Mouse (Mus musculus): ENCODE data around the gene Fam222b. TPM values are rescaled to one million over a fixed set of nuclear protein-coding genes. Genes with fewer than 3 reads are reported as not detected.
A peak's percentile ranks its signal among the peaks of the same experiment; 100 is the strongest.
"Not testable (repeated sequence)": the region's sequence is repeated elsewhere in the genome, so short reads cannot be mapped to it uniquely, and the experiment has no call there.

Fam222b gene
- polyA plus RNA-seq, 1 experiment from 2014 or later, result 30.7 TPM

DNA sequence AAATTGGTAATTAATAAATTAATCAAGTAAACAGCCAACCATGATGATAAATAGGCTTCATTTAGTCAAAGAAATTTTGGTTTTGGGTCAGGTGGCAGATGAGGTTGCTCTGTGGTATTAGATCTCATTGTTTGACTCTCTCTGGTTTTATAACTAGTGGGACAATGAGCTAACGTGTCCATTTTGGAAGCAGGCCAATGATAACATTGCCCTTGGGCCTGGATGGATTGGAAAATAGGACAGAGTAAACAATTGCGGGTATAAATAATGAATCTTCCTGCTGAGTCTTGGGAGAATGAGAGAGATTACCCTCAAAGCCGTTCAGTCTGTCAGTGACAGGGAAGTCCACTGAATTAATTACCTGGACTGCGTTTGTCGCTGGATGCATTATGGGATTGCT, 26.7 kb downstream of the Fam222b start:
- WGBS, result 33% methylated on average over 5 of the region's 5 CpGs
- ATAC-seq, result no peak

DNA sequence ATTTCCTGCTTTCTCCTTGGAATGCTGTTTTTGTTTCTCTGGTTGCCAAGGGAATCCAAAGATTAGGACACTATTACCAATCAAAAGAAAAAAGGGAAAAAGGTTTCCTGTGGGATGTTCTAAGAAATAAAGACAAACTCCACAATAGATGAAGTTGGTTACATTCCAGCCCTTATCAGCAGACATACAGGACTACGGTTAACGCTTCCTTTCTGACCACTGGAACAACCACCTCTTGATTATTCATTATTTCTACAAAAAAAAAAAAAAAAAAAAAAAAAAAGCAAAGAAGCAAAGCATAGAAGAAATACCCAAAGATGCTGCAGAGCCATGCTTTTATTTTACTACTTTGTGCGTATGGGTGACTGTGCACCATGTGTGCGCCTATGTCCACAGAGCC, 28.4 kb downstream of the Fam222b start:
- no peaks in the 10 kb centered on the region for H3K9me3 ChIP-seq
- H3K4me1 ChIP-seq (replicated peaks), result peaks cover 46% of the 10 kb centered on the region
- H3K27ac ChIP-seq, result no peak overlapping the region
- peaks cover 7% of the 10 kb centered on the region; the same call in 1 of the 2 replicates for H3K36me3 ChIP-seq
- H3K27me3 ChIP-seq, result no peaks in the 10 kb centered on the region
- WGBS, result 87% methylated on average over 4 of the region's 4 CpGs
- H3K4me3 ChIP-seq (replicated peaks), result no peak overlapping the region
- ATAC-seq, result no peak
- H3K4me2 ChIP-seq (replicated peaks), result no peak overlapping the region
- H3K9ac ChIP-seq (replicated peaks), result no peak overlapping the region

More for the DNA sequence above, 26.7 kb downstream of the Fam222b start:
- no peak overlapping the region for H3K4me3 ChIP-seq (replicated peaks)
- H3K4me2 ChIP-seq (replicated peaks), result no peak overlapping the region
- H3K4me1 ChIP-seq (replicated peaks), result peaks cover 61% of the 10 kb centered on the region
- H3K9ac ChIP-seq (replicated peaks), result no peak overlapping the region
- no peaks in the 10 kb centered on the region for H3K9me3 ChIP-seq
- peaks cover 7% of the 10 kb centered on the region; the same call in 1 of the 2 replicates for H3K36me3 ChIP-seq
- no peaks in the 10 kb centered on the region for H3K27me3 ChIP-seq
- peak overlapping the region; percentile 17; the same call in 1 of the 2 replicates for H3K27ac ChIP-seq

DNA sequence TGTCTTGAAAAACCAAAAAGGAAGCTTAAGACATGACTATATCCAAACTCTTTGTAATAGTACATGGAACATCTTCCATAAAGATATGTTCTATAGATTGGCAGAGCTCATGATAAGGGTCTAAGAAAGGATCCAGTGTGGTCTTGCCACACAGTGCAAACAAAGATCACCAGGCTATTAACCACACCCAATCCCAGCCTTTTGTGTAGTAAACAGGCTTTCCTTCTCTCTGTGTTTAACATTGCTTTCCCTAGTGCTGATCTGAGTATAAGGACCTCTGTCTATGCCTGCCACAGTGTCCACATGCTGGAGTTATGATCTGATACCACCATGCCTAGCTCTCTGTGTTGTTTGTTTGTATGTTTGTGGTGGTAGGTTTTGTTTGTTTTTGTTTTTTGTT, 29.3 kb downstream of the Fam222b start:
- no peak overlapping the region for H3K9ac ChIP-seq (replicated peaks)
- H3K27me3 ChIP-seq, result no peaks in the 10 kb centered on the region
- peaks cover 37% of the 10 kb centered on the region for H3K4me1 ChIP-seq (replicated peaks)
- H3K9me3 ChIP-seq, result no peaks in the 10 kb centered on the region
- H3K36me3 ChIP-seq, result peaks cover 7% of the 10 kb centered on the region; the same call in 1 of the 2 replicates
- no peak overlapping the region for H3K4me3 ChIP-seq (replicated peaks)
- H3K27ac ChIP-seq, result no peak overlapping the region
- H3K4me2 ChIP-seq (replicated peaks), result no peak overlapping the region
- no peak for ATAC-seq

DNA sequence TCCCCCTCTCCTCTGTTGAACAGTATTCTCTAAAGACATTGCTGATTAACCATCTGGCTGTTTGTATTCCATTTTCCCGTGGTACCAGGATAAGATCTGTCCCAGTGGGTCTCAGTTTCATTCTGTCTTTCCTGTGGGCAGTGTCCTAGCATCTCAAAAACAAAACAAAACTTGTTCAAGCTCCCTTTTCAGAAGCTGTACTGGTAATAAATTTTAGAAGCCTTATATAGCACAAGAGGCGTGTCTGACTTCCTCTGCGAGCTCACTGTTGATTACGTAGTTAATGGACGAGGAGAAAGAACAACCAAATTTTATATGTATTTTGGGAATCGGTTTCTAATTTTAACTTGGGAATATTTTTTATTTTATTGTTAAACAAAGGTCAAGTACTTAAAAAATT, 31.2 kb downstream of the Fam222b start:
- Histone ChIP-seq H3K36me3 (0 out of 2 replicates have a peak, but pooled peaks cover 4% of the 10 kb centered on the region), H3K27me3 (no peaks in the 10 kb centered on the region), H3K9me3 (no peaks in the 10 kb centered on the region), H3K9ac (replicated peaks) (no peak overlapping the region), H3K27ac (no peak overlapping the region), H3K4me3 (replicated peaks) (no peak overlapping the region), H3K4me2 (replicated peaks) (no peak overlapping the region), H3K4me1 (replicated peaks) (peaks cover 18% of the 10 kb centered on the region)
- WGBS, result 84% methylated on average over 6 of the region's 6 CpGs
- ATAC-seq, result no peak

DNA sequence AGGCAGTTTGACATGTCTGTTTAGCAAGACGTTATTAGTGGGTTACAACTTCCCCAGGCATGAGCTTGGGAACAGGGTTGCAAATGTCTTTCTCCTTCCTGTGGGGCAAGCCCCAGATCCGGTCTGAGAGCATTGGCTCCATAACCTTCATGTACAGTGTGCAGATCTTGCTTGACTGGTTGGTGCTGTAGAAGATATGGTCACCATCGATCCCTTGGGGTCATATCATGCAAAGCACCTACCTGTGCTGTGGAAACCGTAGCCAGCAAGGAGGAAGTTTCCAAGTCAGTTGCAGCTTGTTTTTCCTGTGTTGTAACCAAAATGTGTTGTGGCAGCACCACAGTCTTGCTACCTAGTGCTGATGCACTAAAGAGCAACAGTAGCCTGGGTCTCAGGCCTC, 32.3 kb downstream of the Fam222b start:
- H3K9me3 ChIP-seq, result no peaks in the 10 kb centered on the region
- no peaks in the 10 kb centered on the region for H3K27me3 ChIP-seq
- no peak overlapping the region for H3K9ac ChIP-seq (replicated peaks)
- H3K27ac ChIP-seq, result no peak overlapping the region
- peaks cover 8% of the 10 kb centered on the region; the same call in 1 of the 2 replicates for H3K36me3 ChIP-seq
- peaks cover 8% of the 10 kb centered on the region for H3K4me1 ChIP-seq (replicated peaks)
- 90% methylated on average over 4 of the region's 4 CpGs for WGBS
- ATAC-seq, result no peak
- no peak overlapping the region for H3K4me2 ChIP-seq (replicated peaks)
- no peak overlapping the region for H3K4me3 ChIP-seq (replicated peaks)

DNA sequence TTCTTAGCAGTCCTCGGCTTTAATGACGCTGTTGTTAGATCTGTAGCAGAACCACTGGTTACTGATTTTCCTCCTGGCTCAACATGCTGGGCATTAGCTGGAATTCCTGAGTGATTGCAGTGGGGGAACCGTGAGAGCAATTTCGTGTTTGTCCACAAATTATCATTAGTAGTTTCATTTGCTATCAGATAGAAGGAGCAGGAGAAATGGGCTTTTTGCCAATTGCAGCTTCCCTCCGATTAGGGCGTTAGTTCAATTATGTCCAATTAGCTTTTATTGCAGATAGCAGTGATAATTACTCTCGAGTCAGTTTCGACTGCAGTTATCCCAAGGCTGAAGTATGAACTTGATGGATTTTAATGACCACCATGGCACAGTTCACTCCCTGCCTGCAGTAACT, 35.0 kb downstream of the Fam222b start:
- H3K4me3 ChIP-seq (replicated peaks), result no peak overlapping the region
- H3K4me2 ChIP-seq (replicated peaks), result no peak overlapping the region
- 87% methylated on average over 8 of the region's 8 CpGs for WGBS
- peaks cover 8% of the 10 kb centered on the region for H3K4me1 ChIP-seq (replicated peaks)
- H3K27ac ChIP-seq, result no peak overlapping the region
- no peaks in the 10 kb centered on the region for H3K9me3 ChIP-seq
- peaks cover 5% of the 10 kb centered on the region; the same call in 1 of the 2 replicates for H3K36me3 ChIP-seq
- no peak overlapping the region for H3K9ac ChIP-seq (replicated peaks)
- ATAC-seq, result no peak
- no peaks in the 10 kb centered on the region for H3K27me3 ChIP-seq

DNA sequence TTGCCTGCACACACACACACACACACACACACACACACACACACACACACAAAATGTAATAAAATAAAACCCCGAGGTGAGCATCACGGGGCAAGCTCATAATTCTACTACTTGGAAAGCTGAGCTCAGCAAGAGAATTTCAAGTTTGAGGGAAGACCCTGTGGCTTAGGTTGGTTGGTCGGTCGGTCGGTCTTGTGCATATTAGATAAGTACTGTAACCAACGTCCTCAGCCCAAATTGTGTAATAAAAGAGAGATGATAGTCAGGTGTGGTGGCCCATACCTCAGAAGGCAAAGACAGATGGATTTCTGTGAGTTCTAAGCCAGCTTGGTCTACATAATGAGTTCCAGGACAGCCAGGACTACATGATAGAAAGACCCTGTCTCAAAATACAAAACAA, 39.5 kb downstream of the Fam222b start:
- H3K36me3 ChIP-seq, result peaks cover 5% of the 10 kb centered on the region; the same call in 1 of the 2 replicates
- 96% methylated on average over 6 of the region's 6 CpGs for WGBS
- no peak overlapping the region for H3K9ac ChIP-seq (replicated peaks)
- no peaks in the 10 kb centered on the region for H3K9me3 ChIP-seq
- H3K4me2 ChIP-seq (replicated peaks), result no peak overlapping the region
- no peaks in the 10 kb centered on the region for H3K27me3 ChIP-seq
- no peak overlapping the region for H3K27ac ChIP-seq
- no peaks in the 10 kb centered on the region for H3K4me1 ChIP-seq (replicated peaks)
- no peak overlapping the region for H3K4me3 ChIP-seq (replicated peaks)
- ATAC-seq, result no peak

DNA sequence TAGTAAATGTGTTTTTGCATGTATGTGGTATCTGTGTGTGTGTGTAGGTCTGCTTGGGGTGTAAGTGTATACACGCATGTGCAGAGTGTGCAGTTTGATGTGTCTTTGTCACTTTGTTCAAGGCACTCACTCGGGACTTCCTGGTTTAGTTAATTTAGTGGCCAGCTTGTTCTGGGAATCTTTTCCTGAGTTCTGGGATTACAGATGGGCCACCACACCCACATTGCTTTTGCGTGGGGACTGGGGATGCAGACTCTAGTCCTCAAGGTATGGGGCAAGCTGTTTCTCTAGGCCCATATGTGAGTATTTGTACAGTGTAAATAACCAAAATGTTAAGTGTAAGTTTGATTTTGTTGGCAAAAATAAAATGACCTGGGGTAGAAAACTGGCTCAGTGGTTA, 39.9 kb downstream of the Fam222b start:
- Histone ChIP-seq H3K9me3 (no peaks in the 10 kb centered on the region), H3K9ac (replicated peaks) (no peak overlapping the region), H3K4me1 (replicated peaks) (no peaks in the 10 kb centered on the region), H3K27ac (no peak overlapping the region), H3K4me3 (replicated peaks) (no peak overlapping the region), H3K4me2 (replicated peaks) (no peak overlapping the region), H3K36me3 (peaks cover 5% of the 10 kb centered on the region; the same call in 1 of the 2 replicates), H3K27me3 (no peaks in the 10 kb centered on the region)
- WGBS, result 85% methylated on average over 3 of the region's 3 CpGs
- no peak for ATAC-seq

DNA sequence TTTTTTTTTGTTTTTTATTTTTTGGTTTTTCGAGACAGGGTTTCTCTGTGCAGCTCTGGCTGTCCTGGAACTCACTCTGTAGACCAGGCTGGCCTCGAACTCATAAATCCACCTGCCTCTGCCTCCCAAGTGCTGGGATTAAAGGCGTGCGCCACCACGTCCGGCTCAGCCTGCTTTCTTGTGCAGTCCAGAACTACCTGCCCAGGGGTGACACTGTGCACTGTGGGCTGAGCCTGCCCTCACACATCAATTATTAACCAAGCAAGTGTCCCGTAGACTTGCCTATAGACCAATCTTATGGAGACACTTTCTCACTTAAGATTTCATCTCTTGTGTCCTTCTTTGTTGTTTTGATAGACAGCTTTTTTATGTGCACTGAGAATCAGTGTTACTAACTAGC, 40.9 kb downstream of the Fam222b start:
- not testable (repeated sequence) for H3K4me1 ChIP-seq (replicated peaks); H3K9ac ChIP-seq (replicated peaks); H3K9me3 ChIP-seq; H3K4me2 ChIP-seq (replicated peaks); H3K27ac ChIP-seq; H3K27me3 ChIP-seq; H3K36me3 ChIP-seq; ATAC-seq; H3K4me3 ChIP-seq (replicated peaks)
- WGBS, result 93% methylated on average over 7 of the region's 7 CpGs

DNA sequence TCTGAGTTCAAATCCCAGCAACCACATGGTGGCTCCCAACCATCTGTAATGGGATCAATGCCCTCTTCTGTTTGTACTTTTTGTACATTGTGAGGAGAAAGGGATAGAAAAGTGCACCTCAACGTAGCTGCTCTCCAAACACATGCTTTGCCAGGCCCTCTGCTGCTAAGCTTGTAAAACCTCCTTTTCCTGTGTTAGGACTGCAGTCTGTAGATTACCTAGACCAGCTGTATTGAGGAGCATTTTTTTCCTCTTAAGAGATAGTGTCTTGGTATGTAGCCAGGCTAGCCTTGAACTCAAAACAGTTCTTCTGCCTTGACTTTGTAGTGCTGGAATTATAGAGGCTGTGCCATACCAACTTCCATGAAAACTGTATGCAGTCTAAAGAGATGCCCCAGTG, 41.7 kb downstream of the Fam222b start:
- Histone ChIP-seq H3K36me3 (peaks cover 5% of the 10 kb centered on the region; the same call in 1 of the 2 replicates), H3K4me3 (replicated peaks) (no peak overlapping the region), H3K27me3 (no peaks in the 10 kb centered on the region), H3K9me3 (no peaks in the 10 kb centered on the region), H3K4me2 (replicated peaks) (no peak overlapping the region), H3K27ac (no peak overlapping the region), H3K4me1 (replicated peaks) (no peaks in the 10 kb centered on the region), H3K9ac (replicated peaks) (no peak overlapping the region)
- 97% methylated on average over 1 of the region's 1 CpGs for WGBS
- ATAC-seq, result no peak

DNA sequence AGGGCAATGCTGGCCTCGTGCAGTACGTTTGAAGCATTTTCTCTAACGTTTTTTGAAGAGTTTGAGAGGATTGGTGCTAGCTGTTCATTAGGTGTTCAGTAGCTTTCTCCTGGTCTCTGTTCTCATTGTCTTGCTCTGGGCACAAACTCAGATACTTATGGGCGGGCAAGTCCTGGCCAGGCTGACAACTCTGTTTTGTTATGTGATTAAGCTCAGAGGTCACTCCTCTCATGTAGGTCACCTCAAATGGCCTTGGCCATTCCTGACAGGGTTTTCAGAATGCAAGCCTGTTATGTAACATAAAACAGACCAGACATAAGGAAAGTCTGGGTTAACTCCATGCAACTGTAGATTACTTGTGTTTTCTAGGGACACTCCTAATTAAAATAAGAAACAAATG, 43.1 kb downstream of the Fam222b start:
- WGBS, result 78% methylated on average over 4 of the region's 4 CpGs

DNA sequence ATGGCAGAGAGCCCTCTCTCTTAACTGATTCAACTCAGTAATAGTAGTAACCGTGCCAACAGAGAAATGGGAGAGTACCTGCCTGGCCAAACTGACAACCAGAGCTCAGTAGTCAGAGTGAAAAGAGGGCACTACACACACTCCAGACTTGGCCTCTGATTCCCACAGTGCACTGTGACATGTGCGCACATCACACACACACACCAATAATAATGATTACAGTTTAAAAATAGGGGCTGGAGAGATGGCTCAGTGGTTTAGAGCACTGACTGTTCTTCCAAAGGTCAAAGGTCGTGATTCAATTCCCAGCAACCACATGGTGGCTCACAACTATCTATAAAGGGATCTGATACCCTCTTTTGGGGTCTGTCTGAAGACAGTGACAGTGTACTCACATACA, 43.6 kb downstream of the Fam222b start:
- H3K4me3 ChIP-seq (replicated peaks), result no peak overlapping the region
- WGBS, result 89% methylated on average over 3 of the region's 3 CpGs
- no peak for ATAC-seq

More for the DNA sequence above, 43.1 kb downstream of the Fam222b start:
- no peaks in the 10 kb centered on the region for H3K36me3 ChIP-seq
- no peak overlapping the region for H3K9ac ChIP-seq (replicated peaks)
- no peak for ATAC-seq
- no peak overlapping the region for H3K4me3 ChIP-seq (replicated peaks)
- H3K4me2 ChIP-seq (replicated peaks), result no peak overlapping the region
- no peaks in the 10 kb centered on the region for H3K4me1 ChIP-seq (replicated peaks)
- no peaks in the 10 kb centered on the region for H3K9me3 ChIP-seq
- no peaks in the 10 kb centered on the region for H3K27me3 ChIP-seq
- no peak overlapping the region for H3K27ac ChIP-seq

DNA sequence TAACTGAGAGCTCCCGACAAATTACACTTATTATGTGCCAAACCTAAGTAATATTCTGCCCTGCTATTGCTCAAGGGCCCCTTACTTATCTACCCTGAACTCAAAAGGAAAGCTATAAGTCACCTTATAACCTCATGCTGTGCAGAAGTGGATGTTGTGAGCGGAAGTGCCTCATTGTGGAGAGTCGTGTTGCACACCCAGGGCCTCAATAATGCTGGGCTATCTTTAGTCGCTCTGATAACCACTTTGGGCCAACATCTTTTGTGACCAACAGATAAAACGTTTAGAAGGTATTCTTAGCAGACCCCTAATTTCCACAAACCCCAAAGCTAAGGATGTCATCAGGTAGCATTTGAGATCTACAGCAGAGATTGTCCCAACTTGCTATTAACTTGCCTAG, 46.2 kb downstream of the Fam222b start:
- Histone ChIP-seq H3K4me1 (replicated peaks) (no peaks in the 10 kb centered on the region), H3K27me3 (no peaks in the 10 kb centered on the region), H3K9ac (replicated peaks) (no peak overlapping the region), H3K36me3 (peaks cover 28% of the 10 kb centered on the region), H3K4me3 (replicated peaks) (no peak overlapping the region), H3K9me3 (no peaks in the 10 kb centered on the region), H3K27ac (no peak overlapping the region), H3K4me2 (replicated peaks) (no peak overlapping the region)
- WGBS, result 90% methylated on average over 5 of the region's 5 CpGs
- no peak for ATAC-seq

More for the DNA sequence above, 43.6 kb downstream of the Fam222b start:
- Histone ChIP-seq H3K9ac (replicated peaks) (no peak overlapping the region), H3K4me2 (replicated peaks) (no peak overlapping the region), H3K27me3 (no peaks in the 10 kb centered on the region), H3K36me3 (peaks cover 2% of the 10 kb centered on the region; the same call in 1 of the 2 replicates), H3K27ac (no peak overlapping the region), H3K9me3 (no peaks in the 10 kb centered on the region), H3K4me1 (replicated peaks) (no peaks in the 10 kb centered on the region)
